Mouse (Mus musculus): ENCODE measurements at regions not wholly inside any gene's neighbourhood (a gene's known extent, or its start where the extent isn't known, plus 50 kb on each side); places are given as distances from the start of the nearest gene placed in this dataset.

GRCm38 (mm10) chr1:47058149-47058548 is 165.5 kb upstream of the Slc39a10 start:
- H3K4me1 ChIP-seq (replicated peaks; ENCODE audit: control insufficient read depth in 2 of 2, insufficient read depth in 2 of 2, low read length in 1 of 2) = no peaks in the 10 kb centered on the region
- WGBS (ENCODE audit: insufficient replicate concordance) = 32% methylated on average over 1 of the region's 1 CpGs
- H3K27ac ChIP-seq = no peak overlapping the region
- H3K36me3 ChIP-seq (replicated peaks; ENCODE audit: control insufficient read depth, insufficient read depth, low read depth) = no peaks in the 10 kb centered on the region
- H3K4me2 ChIP-seq (ENCODE audit: low read depth) = no peak overlapping the region
- TF ChIP-seq CTCF (IDR thresholded peaks at IDR 0.05; ENCODE audit: low read depth) (no peak), EP300 (IDR thresholded peaks at IDR 0.05; ENCODE audit: low read depth) (no peak)
- no peaks in the 10 kb centered on the region for H3K9me3 ChIP-seq (ENCODE audit: control insufficient read depth, low read length)
- no peak overlapping the region for H3K9ac ChIP-seq (replicated peaks)
- no peak for ATAC-seq (ENCODE audit: insufficient read depth)
- DNase-seq (ENCODE audit: low read depth in 3 of 3, low spot score in 3 of 3) = no peak
- H3K27me3 ChIP-seq (ENCODE audit: control insufficient read depth, insufficient read depth, low read length) = no peaks in the 10 kb centered on the region
- H3K4me3 ChIP-seq (ENCODE audit: insufficient read depth in 1 of 2, low read depth in 2 of 2, low read length in 2 of 2) = no peak overlapping the region

- ATAC-seq (ENCODE audit: insufficient read depth) = no peak
- TF ChIP-seq CTCF (IDR thresholded peaks at IDR 0.05; ENCODE audit: low read depth) = no peak
- no peak for TF ChIP-seq EP300 (IDR thresholded peaks at IDR 0.05; ENCODE audit: low read depth)
- DNase-seq (ENCODE audit: low read depth in 3 of 3, low spot score in 3 of 3) = no peak
- Histone ChIP-seq H3K27me3 (ENCODE audit: control insufficient read depth, insufficient read depth, low read length) (no peaks in the 10 kb centered on the region), H3K4me1 (replicated peaks; ENCODE audit: control insufficient read depth in 2 of 2, insufficient read depth in 2 of 2, low read length in 1 of 2) (no peaks in the 10 kb centered on the region), H3K27ac (no peak overlapping the region), H3K4me2 (ENCODE audit: low read depth) (no peak overlapping the region), H3K4me3 (ENCODE audit: insufficient read depth in 1 of 2, low read depth in 2 of 2, low read length in 2 of 2) (no peak overlapping the region), H3K9ac (replicated peaks) (no peak overlapping the region), H3K9me3 (ENCODE audit: control insufficient read depth, low read length) (no peaks in the 10 kb centered on the region), H3K36me3 (replicated peaks; ENCODE audit: control insufficient read depth, insufficient read depth, low read depth) (no peaks in the 10 kb centered on the region)
- 55% methylated on average over 3 of the region's 3 CpGs for WGBS (ENCODE audit: insufficient replicate concordance)
These were observed 164.7 kb upstream of the Slc39a10 start for GRCm38 (mm10) chr1:47057344-47057743.

GRCm38 (mm10) chr1:47051109-47051508 is 158.5 kb upstream of the Slc39a10 start:
- no peak overlapping the region for H3K27ac ChIP-seq
- no peaks in the 10 kb centered on the region for H3K4me1 ChIP-seq (replicated peaks; ENCODE audit: control insufficient read depth in 2 of 2, insufficient read depth in 2 of 2, low read length in 1 of 2)
- no peak for ATAC-seq (ENCODE audit: insufficient read depth)
- no peaks in the 10 kb centered on the region for H3K27me3 ChIP-seq (ENCODE audit: control insufficient read depth, insufficient read depth, low read length)
- H3K4me2 ChIP-seq (ENCODE audit: low read depth) = no peak overlapping the region
- H3K9ac ChIP-seq (replicated peaks) = no peak overlapping the region
- no peaks in the 10 kb centered on the region for H3K36me3 ChIP-seq (replicated peaks; ENCODE audit: control insufficient read depth, insufficient read depth, low read depth)
- TF ChIP-seq CTCF (IDR thresholded peaks at IDR 0.05; ENCODE audit: low read depth) (no peak), EP300 (IDR thresholded peaks at IDR 0.05; ENCODE audit: low read depth) (no peak)
- H3K4me3 ChIP-seq (ENCODE audit: insufficient read depth in 1 of 2, low read depth in 2 of 2, low read length in 2 of 2) = no peak overlapping the region
- no peaks in the 10 kb centered on the region for H3K9me3 ChIP-seq (ENCODE audit: control insufficient read depth, low read length)
- no peak for DNase-seq (ENCODE audit: low read depth in 3 of 3, low spot score in 3 of 3)

GRCm38 (mm10) chr1:47050492-47050891 is 157.8 kb upstream of the Slc39a10 start:
- Histone ChIP-seq H3K4me1 (replicated peaks; ENCODE audit: control insufficient read depth in 2 of 2, insufficient read depth in 2 of 2, low read length in 1 of 2) (no peaks in the 10 kb centered on the region), H3K4me3 (ENCODE audit: insufficient read depth in 1 of 2, low read depth in 2 of 2, low read length in 2 of 2) (no peak overlapping the region), H3K9ac (replicated peaks) (no peak overlapping the region), H3K36me3 (replicated peaks; ENCODE audit: control insufficient read depth, insufficient read depth, low read depth) (no peaks in the 10 kb centered on the region), H3K27me3 (ENCODE audit: control insufficient read depth, insufficient read depth, low read length) (no peaks in the 10 kb centered on the region), H3K4me2 (ENCODE audit: low read depth) (no peak overlapping the region), H3K9me3 (ENCODE audit: control insufficient read depth, low read length) (no peaks in the 10 kb centered on the region), H3K27ac (no peak overlapping the region)
- TF ChIP-seq CTCF (IDR thresholded peaks at IDR 0.05; ENCODE audit: low read depth) (no peak), EP300 (IDR thresholded peaks at IDR 0.05; ENCODE audit: low read depth) (no peak)
- 48% methylated on average over 1 of the region's 1 CpGs for WGBS (ENCODE audit: insufficient replicate concordance)
- no peak for DNase-seq (ENCODE audit: low read depth in 3 of 3, low spot score in 3 of 3)
- no peak for ATAC-seq (ENCODE audit: insufficient read depth)

- no peak overlapping the region for H3K4me2 ChIP-seq (ENCODE audit: low read depth)
- 65% methylated on average over 2 of the region's 2 CpGs for WGBS (ENCODE audit: insufficient replicate concordance)
These were observed 144.9 kb upstream of the Slc39a10 start for GRCm38 (mm10) chr1:47037576-47037975.

More at GRCm38 (mm10) chr1:47037576-47037975, 144.9 kb upstream of the Slc39a10 start:
- Histone ChIP-seq H3K9ac (replicated peaks) (no peak overlapping the region), H3K4me1 (replicated peaks; ENCODE audit: control insufficient read depth in 2 of 2, insufficient read depth in 2 of 2, low read length in 1 of 2) (no peaks in the 10 kb centered on the region), H3K27ac (no peak overlapping the region), H3K27me3 (ENCODE audit: control insufficient read depth, insufficient read depth, low read length) (no peaks in the 10 kb centered on the region), H3K36me3 (replicated peaks; ENCODE audit: control insufficient read depth, insufficient read depth, low read depth) (no peaks in the 10 kb centered on the region), H3K9me3 (ENCODE audit: control insufficient read depth, low read length) (no peaks in the 10 kb centered on the region), H3K4me3 (ENCODE audit: insufficient read depth in 1 of 2, low read depth in 2 of 2, low read length in 2 of 2) (no peak overlapping the region)
- TF ChIP-seq EP300 (IDR thresholded peaks at IDR 0.05; ENCODE audit: low read depth) (no peak), CTCF (IDR thresholded peaks at IDR 0.05; ENCODE audit: low read depth) (no peak)
- ATAC-seq (ENCODE audit: insufficient read depth) = no peak
- DNase-seq (ENCODE audit: low read depth in 3 of 3, low spot score in 3 of 3) = no peak

Data from liver, embryonic 14.5 days (tissue).